Mouse (Mus musculus) myocyte (in vitro differentiated cells): ENCODE data around the gene Txn2.

Source experiments
- E2F4 ChIP-seq: IDR thresholded peaks from one replicate; pipeline ENCODE4 v1.6.1; 2011; ENCODE audit warnings: mild to moderate bottlenecking, control low read depth, moderate library complexity; ENCODE audit not compliant: insufficient read depth
- MAX ChIP-seq: IDR thresholded peaks from one replicate; pipeline ENCODE4 v1.6.1; 2011; ENCODE audit warnings: low read depth, mild to moderate bottlenecking, control low read depth
- POLR2A ChIP-seq: IDR thresholded peaks from one replicate; pipeline ENCODE4 v1.6.1; 2011; ENCODE audit warnings: low read depth, mild to moderate bottlenecking, control low read depth, moderate library complexity; ENCODE audit not compliant: insufficient read length

GRCm38 (mm10) chr15:77977663-77978062, 48.9 kb upstream of the Txn2 start:
- TF ChIP-seq POLR2A, result no peak
- no peak for TF ChIP-seq E2F4
- TF ChIP-seq MAX, result no peak
